Mouse (Mus musculus) kidney, postnatal 4 days (tissue): ENCODE data around the gene Fbp1.
"Not testable (repeated sequence)": the region's sequence is repeated elsewhere in the genome, so short reads cannot be mapped to it uniquely, and the experiment has no call there.

Experiments
- DNase-seq, 2 experiments: peaks; one replicate each; pipeline ENCODE4 v3.0.0; 2021; ENCODE audit warnings: mixed read lengths in 2 of 2

Gene Fbp1

DNA sequence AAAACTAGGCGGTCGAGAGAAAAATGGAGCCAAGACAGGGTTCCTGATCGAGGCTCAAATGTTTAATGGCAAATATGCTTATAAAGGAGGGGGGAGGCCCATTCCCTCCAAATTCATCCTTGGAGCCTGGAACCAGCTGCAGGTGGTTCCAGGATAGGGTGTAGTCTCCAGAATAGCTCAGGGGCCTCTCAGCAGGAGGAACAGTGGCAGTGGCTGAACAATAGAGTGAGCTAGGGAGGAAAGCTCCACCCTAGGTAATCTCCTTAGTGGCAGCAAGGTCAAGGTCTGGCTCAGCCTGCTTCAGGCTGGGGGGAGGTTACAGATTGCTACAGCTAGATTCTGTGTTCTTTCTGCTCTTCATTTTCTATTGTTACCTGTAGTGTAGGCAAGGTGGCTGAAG lies 72.4 kb downstream of the Fbp1 start:
- not testable (repeated sequence) for DNase-seq
